Mouse (Mus musculus): ENCODE results near the gene Cyp4f37.

Gene Cyp4f37

GRCm38 (mm10) chr17:32680404-32680803, 59.3 kb downstream of the Cyp4f37 start:
- in situ Hi-C loops (cut with MboI, MseI), result no loop called here

GRCm38 (mm10) chr17:32685048-32685750, 64.1 kb downstream of the Cyp4f37 start, which contains the start of gene Cyp4f15:
Gene Cyp4f15, plus strand, starts transcription at chr17:32685627.
- in situ Hi-C loops (cut with MboI, MseI), result no loop called here

Measured in T-helper 17 cell (primary cell).